Mouse (Mus musculus) megakaryocyte, embryonic 14.5 days (primary cell): ENCODE measurements around the gene Naip1.

Source experiments
- FLI1 ChIP-seq: IDR thresholded peaks from 2 replicates; pipeline ENCODE4 v1.6.1; 2012; ENCODE audit warnings: low read length, inconsistent platforms, mixed read lengths
- GATA1 ChIP-seq: IDR thresholded peaks from 3 replicates; pipeline ENCODE4 v1.6.1; 2012; ENCODE audit warnings: mixed read lengths, low read length, inconsistent platforms, borderline replicate concordance

GRCm38 (mm10) chr13:100414428-100414827 lies 38.2 kb downstream of the Naip1 start:
- TF ChIP-seq GATA1: no peak
- no peak for TF ChIP-seq FLI1
